Mouse (Mus musculus): ENCODE measurements around the gene Gm49322. TPM values are rescaled to one million over a fixed set of nuclear protein-coding genes. Genes with fewer than 3 reads are reported as not detected.

The Gm49322 gene
- polyA plus RNA-seq, 1 experiment from 2014 or later: 3.0 TPM

DNA sequence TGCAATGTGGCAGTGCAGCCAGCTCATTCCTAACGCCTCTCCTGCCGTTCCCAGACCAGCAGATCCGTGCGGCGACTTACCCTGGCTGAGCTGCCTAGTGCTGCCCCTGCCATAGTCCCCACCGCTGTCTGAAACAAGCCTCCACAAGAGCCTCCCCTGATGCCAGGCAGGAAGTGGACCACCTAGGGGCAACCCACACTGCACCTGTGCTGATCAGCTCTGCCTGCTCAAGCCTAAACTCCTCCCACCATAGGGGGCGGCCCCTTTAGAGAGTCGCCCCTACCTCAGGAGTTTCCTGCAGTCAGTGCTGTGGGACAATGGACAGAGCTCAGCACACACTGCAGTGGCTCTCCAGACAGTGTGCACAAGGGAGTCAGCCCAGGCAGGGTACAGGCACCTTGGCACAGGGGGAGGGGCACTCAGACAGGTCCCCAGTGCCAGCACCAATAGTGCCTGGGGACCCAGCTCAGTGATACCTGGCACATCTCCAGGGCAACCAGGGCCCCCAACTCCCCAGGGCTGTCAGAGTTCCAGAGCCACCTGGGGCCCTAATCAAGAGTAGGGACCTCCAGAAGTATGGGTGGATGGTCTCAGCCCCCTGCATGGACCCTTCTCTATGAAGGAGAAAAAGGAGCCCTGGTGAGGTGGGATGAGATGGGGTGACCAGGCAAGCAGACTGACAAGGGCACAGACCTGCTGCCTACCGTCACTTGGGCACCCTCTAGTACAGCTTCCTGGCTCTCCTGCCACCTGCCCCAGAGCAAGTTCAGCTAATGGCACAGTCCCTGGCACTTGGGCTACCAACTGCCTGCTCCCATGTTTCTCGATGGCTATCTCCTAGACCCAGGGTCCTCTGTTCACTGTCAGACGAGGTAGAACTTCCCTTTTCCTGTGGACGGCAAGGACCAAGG, 20.9 kb upstream of the Gm49322 start:
- Histone ChIP-seq H3K4me3 (replicated peaks) (no peak overlapping the region), H3K36me3 (peaks cover 28% of the 10 kb centered on the region), H3K4me1 (peaks cover 46% of the 10 kb centered on the region), H3K9me3 (replicated peaks) (no peaks in the 10 kb centered on the region), H3K27me3 (replicated peaks) (no peaks in the 10 kb centered on the region), H3K4me2 (peak overlapping the region; percentile 23; the same call in 1 of the 2 replicates), H3K27ac (replicated peaks) (peak overlapping the region; percentile 18; the same call in 1 of the 2 replicates), H3K9ac (replicated peaks) (no peak overlapping the region)
- WGBS: 78% methylated on average over 12 of the region's 12 CpGs
- no peak for ATAC-seq (ENCODE audit: low FRiP score)

DNA sequence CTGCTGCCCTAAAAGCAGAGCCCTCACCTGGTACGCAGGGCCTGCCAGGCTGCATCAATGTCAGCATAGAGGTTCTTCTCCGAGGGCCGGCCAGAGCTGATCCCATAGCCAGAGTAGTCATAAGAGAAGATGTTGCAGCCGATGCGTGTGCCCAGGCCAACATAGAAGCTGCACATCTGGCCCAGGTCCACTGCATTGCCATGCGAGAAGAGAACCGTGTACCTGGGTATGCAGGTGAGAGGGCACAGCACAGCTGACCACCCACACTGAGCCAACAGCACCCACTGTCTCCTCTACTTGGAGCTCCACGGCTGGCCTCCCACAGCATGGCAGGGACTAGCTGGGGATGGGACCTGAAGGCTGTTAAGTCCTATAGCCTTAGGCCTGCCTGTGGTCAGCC, 20.2 kb upstream of the Gm49322 start:
- no peak for ATAC-seq (ENCODE audit: low FRiP score)
- Histone ChIP-seq H3K36me3 (peaks cover 28% of the 10 kb centered on the region), H3K9me3 (replicated peaks) (no peaks in the 10 kb centered on the region), H3K27ac (replicated peaks) (no peak overlapping the region), H3K27me3 (replicated peaks) (no peaks in the 10 kb centered on the region), H3K9ac (replicated peaks) (no peak overlapping the region), H3K4me1 (peaks cover 49% of the 10 kb centered on the region), H3K4me2 (peak overlapping the region; percentile 23; the same call in 1 of the 2 replicates), H3K4me3 (replicated peaks) (no peak overlapping the region)
- WGBS: 93% methylated on average over 8 of the region's 8 CpGs

DNA sequence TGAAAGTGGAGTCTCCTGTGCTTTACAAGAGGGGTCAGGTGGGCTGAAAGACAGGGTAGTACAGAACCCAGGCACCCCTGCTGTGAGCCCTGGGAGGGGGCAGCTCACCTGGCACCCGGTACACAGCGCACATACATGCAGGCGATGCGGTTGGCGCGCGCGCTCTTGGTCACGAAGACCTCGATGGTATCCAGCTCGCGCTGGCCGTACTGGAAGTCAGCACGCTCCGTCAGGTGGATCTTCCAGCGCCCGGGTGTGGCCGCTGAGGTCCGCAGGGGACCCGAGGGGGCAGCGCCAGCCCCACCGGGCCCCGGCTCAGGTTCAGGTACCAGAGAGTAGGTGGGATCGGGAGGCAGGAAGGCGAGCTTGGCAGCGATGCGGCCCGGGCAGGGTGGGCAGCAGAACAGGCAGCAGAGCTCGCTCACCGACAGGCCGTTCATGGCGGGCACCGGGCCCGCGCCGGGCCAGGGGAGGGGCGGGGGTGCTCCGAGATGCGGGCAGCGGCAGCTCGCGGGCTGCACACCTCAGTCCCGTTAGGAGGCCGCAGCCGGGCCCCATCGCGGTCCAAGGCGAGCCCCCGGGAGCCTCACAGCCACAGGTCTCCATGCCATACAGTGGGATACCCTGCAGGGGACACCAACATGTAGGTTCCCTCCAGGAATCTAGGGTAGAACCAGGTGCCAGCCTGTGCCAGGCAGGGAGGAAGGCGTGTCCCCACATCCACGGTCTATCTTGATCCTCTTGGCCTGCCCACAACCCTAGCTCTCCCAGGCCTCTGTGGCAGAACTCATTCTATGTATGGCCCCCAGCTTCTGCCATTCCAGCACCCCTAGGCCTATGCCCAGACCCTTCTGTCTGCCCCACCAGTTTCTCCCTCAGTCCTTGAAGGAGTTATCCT, 19.2 kb upstream of the Gm49322 start:
- Histone ChIP-seq H3K27ac (replicated peaks) (peak overlapping the region; percentile 37; the same call in 1 of the 2 replicates), H3K9me3 (replicated peaks) (no peaks in the 10 kb centered on the region), H3K9ac (replicated peaks) (no peak overlapping the region; the same call in 1 of the 2 replicates), H3K4me1 (peaks cover 51% of the 10 kb centered on the region), H3K27me3 (replicated peaks) (no peaks in the 10 kb centered on the region), H3K4me2 (peak overlapping the region; percentile 23), H3K4me3 (replicated peaks) (0 out of 2 replicates have a peak overlapping the region, but pooled peaks have one; percentile 4), H3K36me3 (peaks cover 28% of the 10 kb centered on the region)
- no peak for ATAC-seq (ENCODE audit: low FRiP score)
- 95% methylated on average over 48 of the region's 51 CpGs for WGBS

- H3K9ac ChIP-seq (replicated peaks): no peak overlapping the region
- WGBS: 41% methylated on average over 4 of the region's 4 CpGs
- H3K27me3 ChIP-seq (replicated peaks): no peaks in the 10 kb centered on the region
- H3K4me3 ChIP-seq (replicated peaks): no peak overlapping the region
- H3K27ac ChIP-seq (replicated peaks): peak overlapping the region; percentile 37; the same call in 1 of the 2 replicates
- H3K4me2 ChIP-seq: peak overlapping the region; percentile 23
- H3K4me1 ChIP-seq: peaks cover 51% of the 10 kb centered on the region
- ATAC-seq (ENCODE audit: low FRiP score): no peak
- H3K36me3 ChIP-seq: peaks cover 28% of the 10 kb centered on the region
- H3K9me3 ChIP-seq (replicated peaks): no peaks in the 10 kb centered on the region
These were observed 18.5 kb upstream of the Gm49322 start for GRCm38 (mm10) chr10:80587305-80587657.

DNA sequence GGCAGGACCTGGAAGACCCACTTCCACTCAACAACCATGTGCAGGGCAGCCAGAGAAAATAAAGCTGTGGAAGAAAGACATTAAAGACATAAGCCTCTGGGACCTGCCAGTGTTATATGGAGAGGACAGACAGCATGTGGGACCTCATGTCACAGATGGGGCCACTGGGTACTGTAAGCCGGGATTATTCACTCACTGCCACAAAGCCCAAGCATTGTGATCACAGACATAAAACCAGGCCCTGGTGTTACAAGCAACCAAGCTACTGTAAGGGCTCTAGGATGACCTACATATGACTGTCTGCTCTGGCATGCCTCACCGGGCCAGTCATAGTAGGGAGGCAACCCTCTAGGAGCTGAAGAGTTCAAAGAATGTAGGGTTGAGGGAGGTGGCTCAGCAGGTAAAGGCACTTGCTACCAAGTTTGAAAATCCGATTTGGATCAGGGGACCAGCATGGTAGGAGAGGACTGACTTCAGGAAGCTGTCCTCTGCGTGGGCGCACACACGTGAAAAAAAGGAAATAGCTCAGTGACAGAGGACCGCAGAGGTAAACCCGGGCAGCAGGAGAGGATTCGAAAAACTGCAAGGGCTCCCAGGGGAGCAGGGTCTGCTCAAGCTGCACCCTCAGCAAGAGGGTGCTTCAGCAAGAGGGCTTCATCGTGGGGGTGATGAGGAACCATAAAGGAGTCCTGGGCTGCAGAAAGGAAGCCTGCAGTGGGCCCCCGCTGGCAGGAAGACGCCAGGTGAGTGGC, 16.5 kb upstream of the Gm49322 start:
- Histone ChIP-seq H3K9me3 (replicated peaks) (no peaks in the 10 kb centered on the region), H3K4me3 (replicated peaks) (peak overlapping the region; percentile 96), H3K36me3 (peaks cover 20% of the 10 kb centered on the region), H3K27ac (replicated peaks) (peak overlapping the region; percentile 81), H3K4me1 (peaks cover 51% of the 10 kb centered on the region), H3K27me3 (replicated peaks) (no peaks in the 10 kb centered on the region; the same call in 1 of the 2 replicates), H3K4me2 (peak overlapping the region; percentile 94), H3K9ac (replicated peaks) (peak overlapping the region; percentile 93)
- WGBS: 19% methylated on average over 12 of the region's 12 CpGs
- no peak for ATAC-seq (ENCODE audit: low FRiP score)

- peak; percentile 97 for ATAC-seq (ENCODE audit: low FRiP score)
- H3K27me3 ChIP-seq (replicated peaks): no peaks in the 10 kb centered on the region; the same call in 1 of the 2 replicates
- peak within 1 kb of the TSS; percentile 93 for H3K9ac ChIP-seq (replicated peaks)
- H3K4me1 ChIP-seq: peaks cover 47% of the 10 kb centered on the region
- H3K27ac ChIP-seq (replicated peaks): peak within 1 kb of the TSS; percentile 81
- no peaks in the 10 kb centered on the region for H3K9me3 ChIP-seq (replicated peaks)
- peaks cover 12% of the 10 kb centered on the region; the same call in 1 of the 2 replicates for H3K36me3 ChIP-seq
- under 1% methylated on average over 73 of the region's 73 CpGs for WGBS
- peak within 1 kb of the TSS; percentile 96 for H3K4me3 ChIP-seq (replicated peaks)
- H3K4me2 ChIP-seq: peak within 1 kb of the TSS; percentile 94
These were observed 15.7 kb upstream of the Gm49322 start, which contains the start of gene Abhd17a for GRCm38 (mm10) chr10:80589879-80590854. TSS of gene Abhd17a (minus strand) at chr10:80590341.

DNA sequence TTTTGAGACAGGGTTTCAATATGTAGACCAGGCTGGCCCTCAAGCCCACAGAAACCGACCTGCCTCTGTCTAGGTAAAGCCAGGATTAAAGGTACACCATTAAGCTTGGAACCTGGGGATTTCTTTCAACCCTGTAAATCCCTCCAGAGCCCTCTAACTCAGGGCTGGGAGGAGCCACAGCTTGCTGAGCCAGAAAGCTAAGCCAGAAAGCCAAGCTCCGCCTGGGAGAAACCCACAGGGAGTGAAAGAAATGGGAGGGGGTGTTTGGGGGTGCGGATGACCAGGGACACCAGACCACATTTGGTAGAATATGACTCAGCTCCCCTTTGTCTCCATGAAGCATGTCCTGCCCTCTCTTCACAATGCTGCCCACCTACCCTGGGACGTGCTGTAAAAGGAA, 9.5 kb upstream of the Gm49322 start:
- H3K4me3 ChIP-seq (replicated peaks): no peak overlapping the region
- 46% methylated on average over 4 of the region's 4 CpGs for WGBS
- ATAC-seq (ENCODE audit: low FRiP score): no peak

GRCm38 (mm10) chr10:80602698-80603325, 3.0 kb upstream of the Gm49322 start, which contains the start of the genes Scamp4 and Adat3:
TSS of gene Scamp4 (plus strand) at chr10:80602872.
TSS of gene Adat3 (plus strand) at chr10:80602880.
- Histone ChIP-seq H3K27ac (replicated peaks) (peak within 1 kb of the TSS; percentile 97), H3K27me3 (replicated peaks) (no peaks in the 10 kb centered on the region), H3K4me2 (peak within 1 kb of the TSS; percentile 93), H3K4me3 (replicated peaks) (peak within 1 kb of the TSS; percentile 78), H3K4me1 (peaks cover 22% of the 10 kb centered on the region), H3K36me3 (peaks cover 19% of the 10 kb centered on the region), H3K9ac (replicated peaks) (peak within 1 kb of the TSS; percentile 71), H3K9me3 (replicated peaks) (no peaks in the 10 kb centered on the region)
- under 1% methylated on average over 54 of the region's 54 CpGs for WGBS
- peak; percentile 95 for ATAC-seq (ENCODE audit: low FRiP score)

More for the DNA sequence above, 9.5 kb upstream of the Gm49322 start:
- Histone ChIP-seq H3K9ac (replicated peaks) (no peak overlapping the region), H3K27ac (replicated peaks) (no peak overlapping the region), H3K9me3 (replicated peaks) (no peaks in the 10 kb centered on the region), H3K4me1 (no peaks in the 10 kb centered on the region), H3K27me3 (replicated peaks) (peaks cover 3% of the 10 kb centered on the region; the same call in 1 of the 2 replicates), H3K36me3 (no peaks in the 10 kb centered on the region), H3K4me2 (no peak overlapping the region)

- Histone ChIP-seq H3K36me3 (peaks cover 24% of the 10 kb centered on the region), H3K9me3 (replicated peaks) (no peaks in the 10 kb centered on the region), H3K9ac (replicated peaks) (peak overlapping the region; percentile 71), H3K27ac (replicated peaks) (peak overlapping the region; percentile 97), H3K4me2 (peak overlapping the region; percentile 93), H3K27me3 (replicated peaks) (no peaks in the 10 kb centered on the region), H3K4me1 (peaks cover 22% of the 10 kb centered on the region), H3K4me3 (replicated peaks) (peak overlapping the region; percentile 78)
- 34% methylated on average over 7 of the region's 7 CpGs for WGBS
- peak; percentile 6; the same call in 1 of the 2 replicates for ATAC-seq (ENCODE audit: low FRiP score)
These were observed 2.5 kb upstream of the Gm49322 start for GRCm38 (mm10) chr10:80603364-80603763.

Measured in neural tube, embryonic 15.5 days (tissue).